Mouse (Mus musculus) C2C12 (cell line): ENCODE measurements at regions not wholly inside any gene's neighbourhood (a gene's known extent, or its start where the extent isn't known, plus 50 kb on each side); places are given as distances from the start of the nearest gene placed in this dataset.

Experiments used
- CEBPB ChIP-seq: IDR thresholded peaks from one replicate; pipeline ENCODE4 v1.6.1; 2011; ENCODE audit warnings: low read depth, mild to moderate bottlenecking, control low read depth, moderate library complexity
- CTCF ChIP-seq: IDR thresholded peaks from one replicate; pipeline ENCODE4 v1.5.1; 2011; ENCODE audit not compliant: control insufficient read depth, insufficient read depth, insufficient read length
- FOSL1 ChIP-seq: IDR thresholded peaks from one replicate; pipeline ENCODE4 v1.8.0; 2011; ENCODE audit warnings: mild to moderate bottlenecking, low read length; ENCODE audit not compliant: poor library complexity, insufficient read depth, severe bottlenecking
- MAX ChIP-seq: IDR thresholded peaks from one replicate; pipeline ENCODE4 v1.6.1; 2011; ENCODE audit warnings: mild to moderate bottlenecking, control low read depth
- MYOD1 ChIP-seq: IDR thresholded peaks from one replicate; pipeline ENCODE4 v1.6.1; 2011; ENCODE audit warnings: low read depth; ENCODE audit not compliant: control insufficient read depth, insufficient read length
- MYOG ChIP-seq: IDR thresholded peaks from one replicate; pipeline ENCODE4 v1.6.1; 2011; ENCODE audit not compliant: control insufficient read depth, insufficient read length; ENCODE audit errors: extremely low read depth
- USF1 ChIP-seq: IDR thresholded peaks from one replicate; pipeline ENCODE4 v1.6.1; 2011; ENCODE audit warnings: low read depth, mild to moderate bottlenecking, control low read depth, moderate library complexity

DNA sequence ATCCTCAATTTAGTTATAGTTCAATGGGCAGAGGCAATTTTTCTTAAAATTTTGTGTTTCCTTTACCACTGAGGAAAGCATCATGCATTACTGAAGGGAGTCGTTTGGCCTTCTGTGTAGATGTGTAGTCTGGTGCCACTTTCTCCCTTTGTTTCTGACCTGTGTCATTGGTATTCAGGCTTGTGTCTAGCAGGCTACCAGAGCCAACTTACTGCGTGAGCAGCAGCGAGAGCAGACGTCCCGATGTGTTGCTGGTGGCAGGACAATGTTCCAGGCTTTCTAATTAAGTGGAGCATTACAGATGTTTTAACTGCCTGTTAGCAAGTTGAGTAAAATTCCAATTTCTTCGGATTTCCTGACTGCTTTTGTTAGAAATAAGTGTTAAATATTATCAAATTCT is 482.2 kb downstream of the Dok5 start:
- TF ChIP-seq CTCF: no peak
- no peak for TF ChIP-seq FOSL1
- TF ChIP-seq CEBPB: no peak
- TF ChIP-seq MYOG: no peak
- TF ChIP-seq MAX: no peak
- no peak for TF ChIP-seq USF1
- no peak for TF ChIP-seq MYOD1
